26 mouse cellular contexts compared by ENCODE assay signal in the genomic region with DNA sequence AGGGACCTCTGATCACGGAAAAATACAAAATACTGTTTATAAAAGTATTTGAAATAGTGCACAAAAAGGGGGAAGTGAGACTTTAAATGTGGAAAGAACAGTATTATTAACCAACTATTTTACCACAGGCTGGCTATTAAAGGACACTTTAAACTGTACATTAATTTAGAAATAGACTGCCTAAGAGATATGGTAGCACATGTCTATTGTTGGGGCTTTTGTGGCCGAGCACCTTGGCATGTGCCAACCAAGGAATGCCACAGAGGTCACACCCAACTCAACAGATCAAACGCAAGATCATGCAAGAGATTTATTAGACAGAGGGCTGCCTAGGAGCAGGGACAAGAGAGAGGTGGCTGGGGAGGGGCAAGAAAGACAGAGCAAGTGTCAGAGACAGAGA. TPM values are rescaled to one million over a fixed set of nuclear protein-coding genes. Genes with fewer than 3 reads are reported as not detected.
DNase-seq lines count a peak whose midpoint lies in the region; ATAC-seq and TF ChIP-seq lines count a peak whose summit lies in the region.
"Had no signal": no experiment of that assay in that cellular context is flagged by ENCODE, and none has a peak within 500 bp of the region (broad histone marks: within the 10 kb centered on the region; RNA-seq: fewer than 3 reads in every experiment).

No protein-coding gene starts in this region.

- no peak for TF ChIP-seq POLR2A in CH12.LX (IDR thresholded peaks at IDR 0.05; ENCODE audit: low read depth, low read length)

- dilution Hi-C loops in CH12.LX (cut with MboI; ENCODE audit: extremely low pct_ligation_motif_present, extremely low pct_unique_long_range_greater_than_20kb, low sequenced_read_pairs), result no loop called here

- no peak for TF ChIP-seq CTCF in CH12.LX (conservative IDR thresholded peaks at IDR 0.05 in 1 of 2, IDR thresholded peaks at IDR 0.05 in 1 of 2; ENCODE audit: low read depth in 2 of 2, low read length in 2 of 2)
- TF ChIP-seq CTCF in left cerebral cortex, adult 2 months (IDR thresholded peaks at IDR 0.05), result no peak

- DNase-seq in CH12.LX (ENCODE audit: extremely low read depth), result no peak
- no peak for DNase-seq in left cerebral cortex, adult 2 months (ENCODE audit: extremely low spot score in 1 of 2, low spot score in 2 of 2)
- DNase-seq in hindbrain, embryonic 11.5 days (ENCODE audit: low spot score), result no peak
- no peak for DNase-seq in heart, postnatal 25 days (ENCODE audit: low spot score)
- DNase-seq: adrenal gland, adult 2 months; adrenal gland, postnatal 14 days; B cell, adult 2 months; cerebellum, adult 11 months; cerebellum, adult 2 months; cerebellum, adult 9-11 months; cerebellum, postnatal 25 days; embryo, embryonic 11 days; gastrocnemius, postnatal 25 days; heart, adult 2 months; heart, postnatal 14 days had no signal

- 92% methylated on average over 3 of the region's 3 CpGs for WGBS in hindbrain, embryonic 11.5 days

- no peak overlapping the region for H3K4me3 ChIP-seq in CH12.LX (replicated peaks in 1 of 3; ENCODE audit: low read depth in 2 of 3, low read length in 2 of 3, poor library complexity in 1 of 3)
- H3K4me3 ChIP-seq in left cerebral cortex, adult 2 months, result no peak overlapping the region
- H3K4me3 ChIP-seq in hindbrain, embryonic 11.5 days (ENCODE audit: low read depth, low read length), result no peak overlapping the region
- H3K4me3 ChIP-seq: embryonic facial prominence, embryonic 10.5 days; embryonic facial prominence, embryonic 13.5 days; erythroblast, embryonic 14.5 days; forebrain, embryonic 12.5 days; forebrain, embryonic 15.5 days; heart, adult 2 months; heart, embryonic 10.5 days; heart, embryonic 13.5 days; hindbrain, embryonic 13.5 days had no signal

- peak; percentile 15; the same call in 1 of the 2 replicates for TF ChIP-seq EP300 in CH12.LX (IDR thresholded peaks at IDR 0.05; ENCODE audit: low read length)

- H3K27ac ChIP-seq in CH12.LX (ENCODE audit: insufficient read depth, low read depth), result no peak overlapping the region
- H3K27ac ChIP-seq in left cerebral cortex, adult 2 months, result no peak overlapping the region
- H3K27ac ChIP-seq in hindbrain, embryonic 11.5 days (ENCODE audit: low read depth, low read length), result no peak overlapping the region
- H3K27ac ChIP-seq: embryonic facial prominence, embryonic 10.5 days; embryonic facial prominence, embryonic 13.5 days; forebrain, embryonic 12.5 days; forebrain, embryonic 15.5 days; heart, adult 2 months; heart, embryonic 10.5 days; heart, embryonic 13.5 days; hindbrain, embryonic 13.5 days had no signal

- peaks cover 8 to 18% of the 10 kb centered on the region in 2 experiments for H3K36me3 ChIP-seq in CH12.LX (replicated peaks in 1 of 2; ENCODE audit: control insufficient read depth in 1 of 2, insufficient read depth in 1 of 2, low read length in 1 of 2)
- no peaks in the 10 kb centered on the region for H3K36me3 ChIP-seq in hindbrain, embryonic 11.5 days (ENCODE audit: control insufficient read depth, insufficient read depth, low read length)
- H3K36me3 ChIP-seq: forebrain, embryonic 15.5 days had no signal

- H3K4me1 ChIP-seq in CH12.LX (ENCODE audit: control insufficient read depth in 1 of 2, insufficient read depth in 2 of 2), result peaks cover 7 to 33% of the 10 kb centered on the region in 2 experiments; a peak in 3 of 4 replicates
- no peaks in the 10 kb centered on the region for H3K4me1 ChIP-seq in hindbrain, embryonic 11.5 days (replicated peaks; ENCODE audit: control insufficient read depth, insufficient read depth, low read length)
- H3K4me1 ChIP-seq: embryonic facial prominence, embryonic 10.5 days; embryonic facial prominence, embryonic 13.5 days; forebrain, embryonic 12.5 days; forebrain, embryonic 15.5 days; hindbrain, embryonic 13.5 days had no signal

- intact Hi-C loops in left cerebral cortex, adult 2 months (cut with DNase I), result no loop called here
- intact Hi-C loops in heart, postnatal 25 days (cut with DNase I), result no loop called here

- no peak for TF ChIP-seq RAD21 in CH12.LX (IDR thresholded peaks at IDR 0.05; ENCODE audit: low read depth, low read length)

- H3K9me3 ChIP-seq in CH12.LX (replicated peaks; ENCODE audit: low read length), result no peaks in the 10 kb centered on the region
- no peaks in the 10 kb centered on the region for H3K9me3 ChIP-seq in hindbrain, embryonic 11.5 days (ENCODE audit: control insufficient read depth, low read length)
- H3K9me3 ChIP-seq: embryonic facial prominence, embryonic 10.5 days; embryonic facial prominence, embryonic 13.5 days; forebrain, embryonic 12.5 days; forebrain, embryonic 15.5 days; heart, embryonic 10.5 days; heart, embryonic 13.5 days; hindbrain, embryonic 13.5 days had no signal

- no peak overlapping the region for H3K9ac ChIP-seq in CH12.LX (ENCODE audit: insufficient read depth, low read depth)
- H3K9ac ChIP-seq in hindbrain, embryonic 11.5 days (ENCODE audit: low read depth, low read length), result no peak overlapping the region
- H3K9ac ChIP-seq: embryonic facial prominence, embryonic 13.5 days; forebrain, embryonic 12.5 days; forebrain, embryonic 15.5 days; heart, embryonic 13.5 days; hindbrain, embryonic 13.5 days had no signal

- no peaks in the 10 kb centered on the region; the same call in 1 of the 2 replicates for H3K79me2 ChIP-seq in CH12.LX (replicated peaks; ENCODE audit: control insufficient read depth, extremely low read depth, insufficient read depth, poor library complexity, severe bottlenecking)

- in situ Hi-C loops in CH12.LX (cut with MboI; ENCODE audit: low pct_ligation_motif_present, low pct_unique_long_range_greater_than_20kb, low sequenced_read_pairs), result no loop called here

- peak; percentile 36 for ATAC-seq in megakaryocyte, adult 5-6 weeks (ENCODE audit: poor library complexity, severe bottlenecking)
- 0 out of 2 replicates have a peak, but pooled peaks have one; percentile 38 for ATAC-seq in monocyte, adult 5-6 weeks (replicated peaks; ENCODE audit: insufficient number of reproducible peaks, low FRiP score, low TSS enrichment, poor library complexity, severe bottlenecking)
- no peak for ATAC-seq in hindbrain, embryonic 11.5 days (ENCODE audit: low FRiP score)
- ATAC-seq: forebrain, embryonic 15.5 days; hindbrain, embryonic 16.5 days had no signal

- H3K27me3 ChIP-seq in CH12.LX (replicated peaks), result no peaks in the 10 kb centered on the region
- H3K27me3 ChIP-seq in hindbrain, embryonic 11.5 days (ENCODE audit: control insufficient read depth, insufficient read depth, low read length), result no peaks in the 10 kb centered on the region
- H3K27me3 ChIP-seq: embryonic facial prominence, embryonic 13.5 days; forebrain, embryonic 12.5 days; forebrain, embryonic 15.5 days; heart, embryonic 13.5 days; hindbrain, embryonic 13.5 days had no signal

- H3K4me2 ChIP-seq in CH12.LX (ENCODE audit: insufficient read depth, low read depth, poor library complexity, severe bottlenecking), result no peak overlapping the region
- no peak overlapping the region for H3K4me2 ChIP-seq in hindbrain, embryonic 11.5 days (replicated peaks; ENCODE audit: low read depth, low read length)
- H3K4me2 ChIP-seq: embryonic facial prominence, embryonic 13.5 days; forebrain, embryonic 12.5 days; forebrain, embryonic 15.5 days; heart, embryonic 13.5 days; hindbrain, embryonic 13.5 days had no signal

TF ChIP-seq in CH12.LX, 34 proteins besides CTCF, POLR2A, EP300 and RAD21:
- no peak for TF ChIP-seq TCF12 (IDR thresholded peaks at IDR 0.05; ENCODE audit: low read depth, low read length)
- no peak for TF ChIP-seq USF1 (IDR thresholded peaks at IDR 0.05; ENCODE audit: low read depth, low read length)

RNA-seq across cellular contexts. Expression of a gene that starts 32.2 kb away (rescaled TPM):
- total RNA-seq in CH12.LX (2012; rRNA removed), result 19.0 and 27.6 TPM in 2 replicates
- total RNA-seq in CH12.LX (2014; rRNA removed), result 29.2 and 33.0 TPM in 2 replicates
- polyA plus RNA-seq in CH12.LX (2012; ENCODE audit: insufficient read length, low read depth), result 10.2 and 15.3 TPM in 2 replicates
- 9.7 and 9.8 TPM in 2 replicates for total RNA-seq in megakaryocyte, adult 5-6 weeks (2015)
- total RNA-seq in megakaryocyte, adult 5-6 weeks (2017), result 7.5 and 8.9 TPM in 2 replicates
- 11.4 to 18.1 TPM (median 16.3 TPM) in 3 replicates for total RNA-seq in monocyte, adult 5-6 weeks (2017)
- 1 to 10 TPM; 2.3 to 3.7 TPM for total RNA-seq in left cerebral cortex, adult 2 months (2021)
- 9.3 and 10.5 TPM in 2 replicates for polyA plus RNA-seq in hindbrain, embryonic 11.5 days (2014; fragmentation: Nextera tagmentation; extraction: Ambion mirVana)
- 1 to 10 TPM; 2.5 to 2.6 TPM for total RNA-seq in heart, postnatal 25 days (2021)

RNA-seq across cellular contexts. Expression of a gene that starts 41.1 kb away (rescaled TPM):
- total RNA-seq in CH12.LX (2012; rRNA removed), result 9.3 TPM in 2 replicates
- total RNA-seq in CH12.LX (2014; rRNA removed), result 10.0 and 10.1 TPM in 2 replicates
- 18.3 and 21.7 TPM in 2 replicates for polyA plus RNA-seq in CH12.LX (2012; ENCODE audit: insufficient read length, low read depth)
- total RNA-seq in megakaryocyte, adult 5-6 weeks (2015), result 30.3 and 33.7 TPM in 2 replicates
- total RNA-seq in megakaryocyte, adult 5-6 weeks (2017), result 14.0 and 17.6 TPM in 2 replicates
- 18.1 to 30.8 TPM (median 25.0 TPM) in 3 replicates for total RNA-seq in monocyte, adult 5-6 weeks (2017)
- 10 to 100 TPM; 81.7 to 84.9 TPM for total RNA-seq in left cerebral cortex, adult 2 months (2021)
- 21.8 and 23.3 TPM in 2 replicates for polyA plus RNA-seq in hindbrain, embryonic 11.5 days (2014; fragmentation: Nextera tagmentation; extraction: Ambion mirVana)
- 10 to 100 TPM; 32.0 to 33.8 TPM for total RNA-seq in heart, postnatal 25 days (2021)
